Mouse (Mus musculus) limb, embryonic 11.5 days (tissue): ENCODE data around the gene Sox15. TPM values are rescaled to one million over a fixed set of nuclear protein-coding genes. Genes with fewer than 3 reads are reported as not detected.
A peak's percentile ranks its signal among the peaks of the same experiment; 100 is the strongest.

Experiments
- microRNA counts: library from miRNA; unstranded; fragments of <30 nt; microRNA quantifications from one replicate; lab custom pipeline; 2016
- microRNA-seq: library from miRNA; unstranded; fragments of <30 nt; microRNA quantifications from one replicate; pipeline ENCODE4, GENCODE M21; 2016
- polyA plus RNA-seq: library from polyadenylated mRNA; unstranded; fragments of >200 nt; fragmentation: Nextera tagmentation; extraction: Ambion mirVana; gene quantifications from 2 replicates; pipeline ENCODE4 v1.2.1, GENCODE M21; 2014

The Sox15 gene
- polyA plus RNA-seq, 1 experiment from 2014 or later, result 0.17 TPM

MicroRNAs within 50 kb of the gene (microRNA counts, 519-probe panel; counts per million panel counts)
- microRNA mmu-miR-1934 (lab: Ali Mortazavi, UCI), result not detected
- 3,109 counts per million, percentile 38 among the panel's probes with 10 or more counts for microRNA mmu-miR-467f (lab: Ali Mortazavi, UCI)

Small RNA genes lying within 50 kb of the gene (microRNA-seq; reads per million reads assigned to microRNA genes)
- gene Mir1934, result 5.2 reads per million, percentile 11 among the genes with 10 or more reads in this experiment
- gene Mir467f, result not detected

Other genes starting within 250 kb of the Sox15 start
- 42.4 and 44.5 TPM in 2 replicates for gene Kdm6b, start 241.6 kb upstream of the Sox15 start, polyA plus RNA-seq
- gene Dnah2, start 106.2 kb upstream of the Sox15 start, polyA plus RNA-seq, result 0.87 and 1.4 TPM in 2 replicates
- gene Efnb3, start 95.1 kb upstream of the Sox15 start, polyA plus RNA-seq, result 12.9 and 14.4 TPM in 2 replicates
- 45.7 and 46.9 TPM in 2 replicates for gene Wrap53, start 75.1 kb upstream of the Sox15 start, polyA plus RNA-seq
- gene Trp53, start 75.0 kb upstream of the Sox15 start, polyA plus RNA-seq, result 250 and 254 TPM in 2 replicates
- gene Atp1b2, start 49.4 kb upstream of the Sox15 start, polyA plus RNA-seq, result 4.5 and 4.9 TPM in 2 replicates
- not detected in 2 replicates for gene Shbg, start 37.4 kb upstream of the Sox15 start, polyA plus RNA-seq
- gene Sat2, start 33.3 kb upstream of the Sox15 start, polyA plus RNA-seq, result 14.7 and 16.2 TPM in 2 replicates
- gene Fxr2, start 22.3 kb upstream of the Sox15 start, polyA plus RNA-seq, result 35.8 and 37.5 TPM in 2 replicates
- gene Mpdu1, start 7.3 kb downstream of the Sox15 start, polyA plus RNA-seq, result 21.0 and 41.0 TPM in 2 replicates
- gene Cd68, start 10.8 kb downstream of the Sox15 start, polyA plus RNA-seq, result 3.4 and 4.5 TPM in 2 replicates
- 759 and 892 TPM in 2 replicates for gene Eif4a1, start 17.1 kb downstream of the Sox15 start, polyA plus RNA-seq
- gene Senp3, start 26.8 kb downstream of the Sox15 start, polyA plus RNA-seq, result 125 and 127 TPM in 2 replicates
- gene Tnfsf13, start 30.5 kb downstream of the Sox15 start, polyA plus RNA-seq, result not detected in 2 replicates
- gene Tnfsf12, start 40.5 kb downstream of the Sox15 start, polyA plus RNA-seq, result 2.6 and 3.3 TPM in 2 replicates
- 1.1 and 1.3 TPM in 2 replicates for gene Tnfsfm13, start 40.8 kb downstream of the Sox15 start, polyA plus RNA-seq
- gene Polr2a, start 103.3 kb downstream of the Sox15 start, polyA plus RNA-seq, result 64.0 and 78.3 TPM in 2 replicates
- gene Slc35g3, start 106.7 kb downstream of the Sox15 start, polyA plus RNA-seq, result 0.09 TPM in 1 of 2 replicates, not detected in the other
- 0.96 and 1.1 TPM in 2 replicates for gene Zbtb4, start 110.6 kb downstream of the Sox15 start, polyA plus RNA-seq
- 4.3 and 4.4 TPM in 2 replicates for gene Chrnb1, start 140.6 kb downstream of the Sox15 start, polyA plus RNA-seq
- 0.36 and 0.67 TPM in 2 replicates for gene Fgf11, start 146.5 kb downstream of the Sox15 start, polyA plus RNA-seq
- 1.8 and 2.0 TPM in 2 replicates for gene Tmem102, start 150.3 kb downstream of the Sox15 start, polyA plus RNA-seq
- gene Gm39566, start 160.0 kb downstream of the Sox15 start, polyA plus RNA-seq, result not detected in 2 replicates
- not detected in 2 replicates for gene Spem2, start 163.2 kb downstream of the Sox15 start, polyA plus RNA-seq
- 0.15 and 0.18 TPM in 2 replicates for gene Spem1, start 166.9 kb downstream of the Sox15 start, polyA plus RNA-seq
- 5.8 and 6.2 TPM in 2 replicates for gene Nlgn2, start 182.5 kb downstream of the Sox15 start, polyA plus RNA-seq
- 285 and 304 TPM in 2 replicates for gene Tmem256, start 183.2 kb downstream of the Sox15 start, polyA plus RNA-seq
- gene Plscr3, start 191.1 kb downstream of the Sox15 start, polyA plus RNA-seq, result 115 TPM in 2 replicates
- gene Tnk1, start 203.4 kb downstream of the Sox15 start, polyA plus RNA-seq, result 0.89 and 1.2 TPM in 2 replicates
- gene Tmem95, start 222.7 kb downstream of the Sox15 start, polyA plus RNA-seq, result not detected in 2 replicates
- gene Kctd11, start 226.1 kb downstream of the Sox15 start, polyA plus RNA-seq, result 3.7 and 4.3 TPM in 2 replicates
- gene Acap1, start 240.2 kb downstream of the Sox15 start, polyA plus RNA-seq, result 0.72 and 0.78 TPM in 2 replicates
- gene 2810408A11Rik, start 245.7 kb downstream of the Sox15 start, polyA plus RNA-seq, result 24.8 and 26.5 TPM in 2 replicates
- 15.3 and 15.5 TPM in 2 replicates for gene Neurl4, start 245.8 kb downstream of the Sox15 start, polyA plus RNA-seq